Mouse (Mus musculus): Measurements from ENCODE around the gene 2610008E11Rik. TPM values are rescaled to one million over a fixed set of nuclear protein-coding genes. Genes with fewer than 3 reads are reported as not detected.

2610008E11Rik gene
- total and polyA plus RNA-seq, 3 experiments, result 1.4 to 1.7 TPM; not detected in 1

DNA sequence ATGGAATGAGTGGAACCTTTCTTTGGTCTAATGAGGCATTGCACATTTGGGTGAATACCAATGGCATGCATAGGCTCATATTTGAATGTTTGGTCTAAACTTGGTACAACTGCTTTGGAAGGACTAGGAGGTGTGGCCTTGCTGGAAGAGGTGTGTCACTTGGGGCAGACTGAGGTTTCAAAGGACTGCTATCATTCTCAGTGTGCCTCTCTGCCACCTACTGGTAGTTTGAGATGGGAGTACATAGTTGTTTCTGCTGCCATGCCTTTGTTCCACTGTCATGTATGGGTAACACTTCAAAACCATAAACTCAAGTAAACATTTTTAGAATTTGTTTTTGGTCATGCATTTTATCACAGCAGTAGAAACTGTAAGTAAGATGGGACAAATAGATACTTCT lies 5.7 kb downstream of the 2610008E11Rik start:
- H3K36me3 ChIP-seq (ENCODE audit: control insufficient read depth in 1 of 2, insufficient read depth in 2 of 2, low read length in 2 of 2), result peaks cover 0 to 4% of the 10 kb centered on the region in 2 experiments; a peak in 2 of 4 replicates
- no peaks in the 10 kb centered on the region for H3K27me3 ChIP-seq (ENCODE audit: control insufficient read depth in 1 of 2, insufficient read depth in 2 of 2, low read length in 2 of 2)
- peak; percentile 29 for DNase-seq (ENCODE audit: low read depth, low spot score)
- H3K27ac ChIP-seq (ENCODE audit: control insufficient read depth, low read depth, low read length), result no peak overlapping the region
- TF ChIP-seq CTCF (IDR thresholded peaks at IDR 0.05 in 2 of 3, conservative IDR thresholded peaks at IDR 0.05 in 1 of 3; ENCODE audit: control insufficient read depth in 1 of 3, insufficient read depth in 1 of 3, low read depth in 2 of 3, low read length in 3 of 3, poor library complexity in 1 of 3, severe bottlenecking in 1 of 3), result peak in 1 of 3 experiments; percentile 16; a peak in 1 of 6 replicates
- TF ChIP-seq POLR2AphosphoS5 (IDR thresholded peaks at IDR 0.05; ENCODE audit: borderline replicate concordance, low read depth, low read length), result no peak
- no peak for TF ChIP-seq ZKSCAN1 (IDR thresholded peaks at IDR 0.05; ENCODE audit: low read depth, low read length)
- TF ChIP-seq CHD2 (IDR thresholded peaks at IDR 0.05; ENCODE audit: low read length), result no peak
- TF ChIP-seq MAZ (IDR thresholded peaks at IDR 0.05; ENCODE audit: low read depth, low read length), result no peak
- TF ChIP-seq EP300 (IDR thresholded peaks at IDR 0.05; ENCODE audit: low read depth in 1 of 2, low read length in 2 of 2), result no peak
- TF ChIP-seq NRF1 (IDR thresholded peaks at IDR 0.05; ENCODE audit: insufficient read depth, low read depth, low read length, poor library complexity, severe bottlenecking), result no peak
- no peak overlapping the region for H3K4me3 ChIP-seq (ENCODE audit: control insufficient read depth in 1 of 2, insufficient read depth in 1 of 2, low read depth in 2 of 2, low read length in 2 of 2)
- H3K9me3 ChIP-seq (replicated peaks; ENCODE audit: insufficient read depth, low read length), result no peaks in the 10 kb centered on the region
- H3K79me2 ChIP-seq (ENCODE audit: control insufficient read depth, insufficient read depth, low read length, poor library complexity), result no peaks in the 10 kb centered on the region
- H3K9ac ChIP-seq (ENCODE audit: control insufficient read depth, low read depth, low read length, poor library complexity, severe bottlenecking), result no peak overlapping the region
- H3K4me1 ChIP-seq (ENCODE audit: control insufficient read depth in 1 of 2, insufficient read depth in 2 of 2, low read length in 2 of 2), result no peaks in the 10 kb centered on the region; a peak in 1 of 4 replicates

- H3K27me3 ChIP-seq (ENCODE audit: control insufficient read depth in 1 of 2, insufficient read depth in 2 of 2, low read length in 2 of 2), result no peaks in the 10 kb centered on the region
- H3K4me3 ChIP-seq (ENCODE audit: control insufficient read depth in 1 of 2, insufficient read depth in 1 of 2, low read depth in 2 of 2, low read length in 2 of 2), result no peak overlapping the region
- no peaks in the 10 kb centered on the region; a peak in 1 of 4 replicates for H3K4me1 ChIP-seq (ENCODE audit: control insufficient read depth in 1 of 2, insufficient read depth in 2 of 2, low read length in 2 of 2)
- no peak for DNase-seq (ENCODE audit: low read depth, low spot score)
- H3K9me3 ChIP-seq (replicated peaks; ENCODE audit: insufficient read depth, low read length), result no peaks in the 10 kb centered on the region
- TF ChIP-seq TBP (IDR thresholded peaks at IDR 0.05; ENCODE audit: low read depth, low read length) (no peak), JUND (IDR thresholded peaks at IDR 0.05; ENCODE audit: low read depth, low read length) (no peak), MXI1 (IDR thresholded peaks at IDR 0.05; ENCODE audit: low read depth, low read length) (no peak), MAX (IDR thresholded peaks at IDR 0.05; ENCODE audit: low read length) (no peak), ZNF384 (IDR thresholded peaks at IDR 0.05; ENCODE audit: low read depth, low read length) (no peak), E2F4 (IDR thresholded peaks at IDR 0.05; ENCODE audit: borderline replicate concordance, low read depth, low read length) (no peak)
- no peaks in the 10 kb centered on the region for H3K36me3 ChIP-seq (ENCODE audit: control insufficient read depth in 1 of 2, insufficient read depth in 2 of 2, low read length in 2 of 2)
- no peak overlapping the region for H3K9ac ChIP-seq (ENCODE audit: control insufficient read depth, low read depth, low read length, poor library complexity, severe bottlenecking)
- no peaks in the 10 kb centered on the region for H3K79me2 ChIP-seq (ENCODE audit: control insufficient read depth, insufficient read depth, low read length, poor library complexity)
- no peak overlapping the region for H3K27ac ChIP-seq (ENCODE audit: control insufficient read depth, low read depth, low read length)
Measured at GRCm38 (mm10) chr10:79089000-79089399, 8.4 kb downstream of the 2610008E11Rik start.

GRCm38 (mm10) chr10:79086577-79086976 lies 10.8 kb downstream of the 2610008E11Rik start:
- Histone ChIP-seq H3K4me3 (ENCODE audit: control insufficient read depth in 1 of 2, insufficient read depth in 1 of 2, low read depth in 2 of 2, low read length in 2 of 2) (no peak overlapping the region), H3K27me3 (ENCODE audit: control insufficient read depth in 1 of 2, insufficient read depth in 2 of 2, low read length in 2 of 2) (no peaks in the 10 kb centered on the region), H3K27ac (ENCODE audit: control insufficient read depth, low read depth, low read length) (no peak overlapping the region), H3K36me3 (ENCODE audit: control insufficient read depth in 1 of 2, insufficient read depth in 2 of 2, low read length in 2 of 2) (no peaks in the 10 kb centered on the region), H3K9me3 (replicated peaks; ENCODE audit: insufficient read depth, low read length) (no peaks in the 10 kb centered on the region), H3K4me1 (ENCODE audit: control insufficient read depth in 1 of 2, insufficient read depth in 2 of 2, low read length in 2 of 2) (no peaks in the 10 kb centered on the region; a peak in 1 of 4 replicates), H3K9ac (ENCODE audit: control insufficient read depth, low read depth, low read length, poor library complexity, severe bottlenecking) (no peak overlapping the region), H3K79me2 (ENCODE audit: control insufficient read depth, insufficient read depth, low read length, poor library complexity) (no peaks in the 10 kb centered on the region)
- TF ChIP-seq EP300 (IDR thresholded peaks at IDR 0.05; ENCODE audit: low read depth in 1 of 2, low read length in 2 of 2) (peak in 1 of 2 experiments; percentile 49; a peak in 2 of 4 replicates), GATA1 (IDR thresholded peaks at IDR 0.05; ENCODE audit: low read depth, low read length) (0 out of 2 replicates have a peak, but pooled peaks have one; percentile 12), MYC (IDR thresholded peaks at IDR 0.05; ENCODE audit: low read depth, low read length) (no peak), MAZ (IDR thresholded peaks at IDR 0.05; ENCODE audit: low read depth, low read length) (no peak), TAL1 (IDR thresholded peaks at IDR 0.05; ENCODE audit: low read length) (peak; percentile 41; the same call in 1 of the 2 replicates), USF1 (IDR thresholded peaks at IDR 0.05; ENCODE audit: low read depth, low read length) (peak; percentile 54; the same call in 1 of the 2 replicates), MAX (IDR thresholded peaks at IDR 0.05; ENCODE audit: low read length) (peak; percentile 61), TCF12 (IDR thresholded peaks at IDR 0.05; ENCODE audit: low read depth, low read length) (peak; percentile 40; the same call in 1 of the 2 replicates)
- DNase-seq (ENCODE audit: low read depth, low spot score), result peak; percentile 47
